Mouse (Mus musculus) right cerebral cortex, postnatal 10 days (tissue): ENCODE data around the gene Syn2.

ENCODE experiments used
- DNase-seq, 2 experiments: peaks; one replicate each; pipeline ENCODE4 v3.0.0; 2021; ENCODE audit warnings: low spot score in 2 of 2

Syn2 gene

GRCm38 (mm10) chr6:115134501-115135331 is at the start of gene Syn2:
TSS of gene Syn2 (plus strand) at chr6:115134902.
- peak; percentile 95 to 96 for DNase-seq

GRCm38 (mm10) chr6:115085274-115085841 is 49.3 kb upstream of the Syn2 start:
- peak; percentile 82 to 91 for DNase-seq

- no peak for DNase-seq
Measured at GRCm38 (mm10) chr6:115088314-115089106, 46.2 kb upstream of the Syn2 start.

GRCm38 (mm10) chr6:115091737-115092136 is 43.0 kb upstream of the Syn2 start:
- DNase-seq, result no peak

- DNase-seq, result no peak
Measured at GRCm38 (mm10) chr6:115102542-115102941, 32.2 kb upstream of the Syn2 start.

GRCm38 (mm10) chr6:115111426-115111825 is 23.3 kb upstream of the Syn2 start:
- no peak for DNase-seq

- DNase-seq, result peak; percentile 47 to 75
Measured at GRCm38 (mm10) chr6:115122181-115122580, 12.5 kb upstream of the Syn2 start.

GRCm38 (mm10) chr6:115123262-115124201 is 11.2 kb upstream of the Syn2 start:
- DNase-seq, result peak; percentile 85 to 92

- DNase-seq, result peak; percentile 79 to 84
Measured at GRCm38 (mm10) chr6:115124675-115125357, 9.9 kb upstream of the Syn2 start.

GRCm38 (mm10) chr6:115125358-115125720 is 9.4 kb upstream of the Syn2 start:
- DNase-seq, result no peak

- DNase-seq, result peak; percentile 80 to 92
Measured at GRCm38 (mm10) chr6:115126232-115126785, 8.4 kb upstream of the Syn2 start.

GRCm38 (mm10) chr6:115126851-115127250 is 7.9 kb upstream of the Syn2 start:
- no peak for DNase-seq

GRCm38 (mm10) chr6:115127255-115127824 is 7.4 kb upstream of the Syn2 start:
- peak in 1 of 2 experiments; percentile 53 for DNase-seq

GRCm38 (mm10) chr6:115135332-115135649 is 589 bp downstream of the Syn2 start:
- DNase-seq, result no peak

GRCm38 (mm10) chr6:115136156-115136555 is 1.5 kb downstream of the Syn2 start:
- no peak for DNase-seq

- DNase-seq, result no peak
Measured at GRCm38 (mm10) chr6:115141446-115141845, 6.7 kb downstream of the Syn2 start.

- DNase-seq, result no peak
Measured at GRCm38 (mm10) chr6:115161175-115161574, 26.5 kb downstream of the Syn2 start.

- DNase-seq, result no peak
Measured at GRCm38 (mm10) chr6:115165863-115166470, 31.3 kb downstream of the Syn2 start.

GRCm38 (mm10) chr6:115168921-115169320 is 34.2 kb downstream of the Syn2 start:
- DNase-seq, result peak; percentile 68 to 82

GRCm38 (mm10) chr6:115169518-115169917 is 34.8 kb downstream of the Syn2 start:
- DNase-seq, result peak in 1 of 2 experiments; percentile 23
